Mouse (Mus musculus) embryonic facial prominence, embryonic 11.5 days (tissue): ENCODE measurements around the gene Primpol. TPM values are rescaled to one million over a fixed set of nuclear protein-coding genes. Genes with fewer than 3 reads are reported as not detected.
A peak's percentile ranks its signal among the peaks of the same experiment; 100 is the strongest.

Experiments
- ATAC-seq: fragments of 200-750 bp; cut with Nextera tagmentation; replicated peaks from 2 replicates; pipeline ENCODE4 v1.8.0; 2017; ENCODE audit warnings: low read depth; ENCODE audit not compliant: insufficient number of reproducible peaks, low FRiP score, low TSS enrichment
- DNase-seq: peaks from one replicate; pipeline ENCODE4 v3.0.0-alpha.2; 2015; ENCODE audit warnings: low spot score
- H3K27ac ChIP-seq: fragments of 300-500 bp; sonication (generic); replicated peaks from 2 replicates; pipeline ENCODE4 v1.5.1; 2014; ENCODE audit warnings: mild to moderate bottlenecking, low read depth, low read length, control low read depth
- H3K27me3 ChIP-seq: fragments of 300-500 bp; sonication (generic); 2 replicates; pipeline ENCODE4 v1.6.1; 2014; ENCODE audit warnings: mild to moderate bottlenecking, low read length, moderate library complexity, mixed read lengths; ENCODE audit not compliant: control insufficient read depth, insufficient read depth
- H3K36me3 ChIP-seq: fragments of 300-500 bp; sonication (generic); replicated peaks from 2 replicates; pipeline ENCODE4 v1.6.1; 2014; ENCODE audit warnings: low read depth, mild to moderate bottlenecking, low read length, moderate library complexity, mixed read lengths; ENCODE audit not compliant: control insufficient read depth, insufficient read depth
- H3K4me1 ChIP-seq: fragments of 300-500 bp; sonication (generic); 2 replicates; pipeline ENCODE4 v1.6.1; 2014; ENCODE audit warnings: low read length, mixed read lengths; ENCODE audit not compliant: control insufficient read depth, insufficient read depth
- H3K4me2 ChIP-seq: fragments of 300-500 bp; sonication (generic); 2 replicates; pipeline ENCODE4 v1.6.1; 2014; ENCODE audit warnings: low read depth, mild to moderate bottlenecking, control low read depth, low read length, moderate library complexity
- H3K4me3 ChIP-seq: fragments of 300-500 bp; sonication (generic); 2 replicates; pipeline ENCODE4 v1.5.1; 2014; ENCODE audit warnings: low read depth, low read length, control low read depth
- H3K9ac ChIP-seq: fragments of 300-500 bp; sonication (generic); replicated peaks from 2 replicates; pipeline ENCODE4 v1.6.1; 2014; ENCODE audit warnings: mild to moderate bottlenecking, control low read depth, low read length
- H3K9me3 ChIP-seq: fragments of 300-500 bp; sonication (generic); replicated peaks from 2 replicates; pipeline ENCODE4 v1.6.1; 2016; ENCODE audit warnings: mild to moderate bottlenecking, low read length, inconsistent platforms, mixed read lengths; ENCODE audit not compliant: control insufficient read depth
- WGBS: fragments of 180-500 bp; shearing (Covaris S2); extraction: QIAGEN DNeasy Blood & Tissue Kit; methylation state at CpG from one replicate; pipeline ENCODE4 v1.1.7; 2014; 5-methylcytosine and 5-hydroxymethylcytosine counted together
- polyA plus RNA-seq: library from polyadenylated mRNA; unstranded; fragments of >200 nt; fragmentation: Nextera tagmentation; extraction: Ambion mirVana; gene quantifications from 2 replicates; pipeline ENCODE4 v1.2.1, GENCODE M21; 2014

Primpol gene
- 9.6 and 11.2 TPM in 2 replicates for polyA plus RNA-seq

- Histone ChIP-seq H3K4me2 (peak within 1 kb of the TSS; percentile 88), H3K4me3 (peak within 1 kb of the TSS; percentile 85), H3K9ac (peak within 1 kb of the TSS; percentile 92), H3K27ac (peak within 1 kb of the TSS; percentile 90), H3K9me3 (no peaks in the 10 kb centered on the region), H3K36me3 (no peaks in the 10 kb centered on the region), H3K4me1 (no peaks in the 10 kb centered on the region), H3K27me3 (no peaks in the 10 kb centered on the region)
- WGBS, result under 1% methylated on average over 54 of the region's 54 CpGs
- DNase-seq, result peak; percentile 98
- peak; percentile 95 for ATAC-seq
Observed at GRCm38 (mm10) chr8:46616879-46617689, at the start of gene Primpol, which contains the start of gene Casp3. Gene Primpol, minus strand, starts transcription at chr8:46617212. Gene Casp3, plus strand, starts transcription at chr8:46617291.

- DNase-seq, result no peak
- H3K4me3 ChIP-seq, result no peak overlapping the region
- H3K9ac ChIP-seq, result no peak overlapping the region
- H3K36me3 ChIP-seq, result no peaks in the 10 kb centered on the region
- no peaks in the 10 kb centered on the region for H3K9me3 ChIP-seq
- WGBS, result 80% methylated on average over 2 of the region's 2 CpGs
- no peaks in the 10 kb centered on the region for H3K4me1 ChIP-seq
- H3K4me2 ChIP-seq, result no peak overlapping the region
- no peak for ATAC-seq
- H3K27ac ChIP-seq, result no peak overlapping the region
- H3K27me3 ChIP-seq, result no peaks in the 10 kb centered on the region
Observed at GRCm38 (mm10) chr8:46655919-46656318, 38.9 kb upstream of the Primpol start.

GRCm38 (mm10) chr8:46651872-46652271 is 34.9 kb upstream of the Primpol start:
- 72% methylated on average over 9 of the region's 9 CpGs for WGBS

GRCm38 (mm10) chr8:46648421-46648820 is 31.4 kb upstream of the Primpol start:
- ATAC-seq, result no peak
- H3K4me2 ChIP-seq, result no peak overlapping the region
- DNase-seq, result no peak
- no peak overlapping the region for H3K9ac ChIP-seq
- H3K27ac ChIP-seq, result no peak overlapping the region
- no peak overlapping the region for H3K4me3 ChIP-seq
- 90% methylated on average over 4 of the region's 4 CpGs for WGBS
- H3K4me1 ChIP-seq, result no peaks in the 10 kb centered on the region
- H3K9me3 ChIP-seq, result no peaks in the 10 kb centered on the region
- no peaks in the 10 kb centered on the region for H3K36me3 ChIP-seq
- H3K27me3 ChIP-seq, result no peaks in the 10 kb centered on the region

More at GRCm38 (mm10) chr8:46651872-46652271, 34.9 kb upstream of the Primpol start:
- no peak overlapping the region for H3K9ac ChIP-seq
- no peaks in the 10 kb centered on the region for H3K27me3 ChIP-seq
- no peaks in the 10 kb centered on the region for H3K4me1 ChIP-seq
- DNase-seq (no peak), ATAC-seq (no peak)
- H3K27ac ChIP-seq, result no peak overlapping the region
- no peak overlapping the region for H3K4me3 ChIP-seq
- H3K36me3 ChIP-seq, result no peaks in the 10 kb centered on the region
- no peaks in the 10 kb centered on the region for H3K9me3 ChIP-seq
- no peak overlapping the region for H3K4me2 ChIP-seq

GRCm38 (mm10) chr8:46641272-46641671 is 24.3 kb upstream of the Primpol start:
- Histone ChIP-seq H3K27me3 (no peaks in the 10 kb centered on the region), H3K27ac (no peak overlapping the region), H3K4me1 (no peaks in the 10 kb centered on the region), H3K9me3 (no peaks in the 10 kb centered on the region), H3K36me3 (peaks cover 8% of the 10 kb centered on the region), H3K4me2 (no peak overlapping the region), H3K4me3 (no peak overlapping the region), H3K9ac (no peak overlapping the region)
- WGBS, result 84% methylated on average over 5 of the region's 5 CpGs
- no peak for ATAC-seq
- no peak for DNase-seq

- no peaks in the 10 kb centered on the region for H3K4me1 ChIP-seq
- 90% methylated on average over 5 of the region's 5 CpGs for WGBS
- peaks cover 10% of the 10 kb centered on the region for H3K36me3 ChIP-seq
- no peaks in the 10 kb centered on the region for H3K9me3 ChIP-seq
- DNase-seq, result no peak
- no peak overlapping the region for H3K27ac ChIP-seq
- no peaks in the 10 kb centered on the region for H3K27me3 ChIP-seq
- ATAC-seq, result no peak
- no peak overlapping the region for H3K9ac ChIP-seq
- no peak overlapping the region for H3K4me3 ChIP-seq
- no peak overlapping the region for H3K4me2 ChIP-seq
Observed at GRCm38 (mm10) chr8:46639852-46640251, 22.8 kb upstream of the Primpol start.

- Histone ChIP-seq H3K4me1 (no peaks in the 10 kb centered on the region), H3K27ac (no peak overlapping the region), H3K9me3 (no peaks in the 10 kb centered on the region), H3K9ac (no peak overlapping the region), H3K4me3 (no peak overlapping the region), H3K27me3 (no peaks in the 10 kb centered on the region), H3K4me2 (no peak overlapping the region), H3K36me3 (peaks cover 10% of the 10 kb centered on the region)
- ATAC-seq, result no peak
- 72% methylated on average over 6 of the region's 6 CpGs for WGBS
- DNase-seq, result no peak
Observed at GRCm38 (mm10) chr8:46639010-46639571, 22.1 kb upstream of the Primpol start.

- DNase-seq (no peak), ATAC-seq (no peak)
- WGBS, result 93% methylated on average over 4 of the region's 4 CpGs
- Histone ChIP-seq H3K9me3 (no peaks in the 10 kb centered on the region), H3K27me3 (no peaks in the 10 kb centered on the region), H3K4me1 (no peaks in the 10 kb centered on the region), H3K27ac (no peak overlapping the region), H3K9ac (no peak overlapping the region), H3K4me2 (no peak overlapping the region), H3K36me3 (no peaks in the 10 kb centered on the region; the same call in 1 of the 2 replicates), H3K4me3 (no peak overlapping the region)
Observed at GRCm38 (mm10) chr8:46630932-46631331, 13.9 kb upstream of the Primpol start.
